Mouse (Mus musculus): ENCODE data around the gene Kmt2a.
A peak's percentile ranks its signal among the peaks of the same experiment; 100 is the strongest.

Gene Kmt2a

DNA sequence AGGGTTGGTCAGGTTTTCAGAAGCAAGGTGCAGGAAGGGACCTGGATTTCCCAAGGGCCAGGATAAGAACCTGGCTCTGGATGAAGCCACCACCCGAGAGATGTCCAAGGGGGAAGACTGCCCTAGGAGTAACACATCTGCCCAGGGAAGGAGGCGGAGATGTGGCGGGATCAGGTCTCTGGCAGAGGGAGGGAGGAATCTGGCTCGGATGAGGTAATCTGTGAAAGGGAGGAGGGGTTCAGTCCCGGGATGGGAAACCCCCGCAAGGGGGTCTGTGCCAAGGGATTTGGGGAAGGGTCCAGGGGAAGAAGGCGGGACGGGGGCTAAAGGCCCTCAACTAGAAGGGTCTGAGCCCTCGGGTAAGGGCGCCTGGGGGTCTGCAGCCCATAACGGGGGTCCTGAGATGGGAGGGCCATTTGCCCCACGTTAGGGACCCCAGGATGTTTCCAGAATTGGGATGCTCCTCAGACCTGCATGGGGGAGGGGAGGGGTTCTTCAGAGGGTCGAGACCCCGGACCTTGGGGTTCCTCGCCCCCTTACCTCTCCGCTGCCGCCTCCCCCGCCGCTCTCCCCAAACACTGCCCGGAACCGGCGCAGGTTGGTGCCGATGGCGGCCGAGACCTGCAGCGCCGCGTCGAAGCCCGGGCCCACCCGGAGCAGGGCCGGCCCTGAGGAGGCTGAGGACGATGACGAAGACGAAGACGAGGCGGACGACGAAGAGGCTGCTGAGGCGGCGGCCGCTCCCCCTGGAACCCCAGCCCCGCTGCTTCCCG lies 601 bp downstream of the Kmt2a start:
- no peak for DNase-seq (ENCODE audit: low read depth, low spot score)

DNA sequence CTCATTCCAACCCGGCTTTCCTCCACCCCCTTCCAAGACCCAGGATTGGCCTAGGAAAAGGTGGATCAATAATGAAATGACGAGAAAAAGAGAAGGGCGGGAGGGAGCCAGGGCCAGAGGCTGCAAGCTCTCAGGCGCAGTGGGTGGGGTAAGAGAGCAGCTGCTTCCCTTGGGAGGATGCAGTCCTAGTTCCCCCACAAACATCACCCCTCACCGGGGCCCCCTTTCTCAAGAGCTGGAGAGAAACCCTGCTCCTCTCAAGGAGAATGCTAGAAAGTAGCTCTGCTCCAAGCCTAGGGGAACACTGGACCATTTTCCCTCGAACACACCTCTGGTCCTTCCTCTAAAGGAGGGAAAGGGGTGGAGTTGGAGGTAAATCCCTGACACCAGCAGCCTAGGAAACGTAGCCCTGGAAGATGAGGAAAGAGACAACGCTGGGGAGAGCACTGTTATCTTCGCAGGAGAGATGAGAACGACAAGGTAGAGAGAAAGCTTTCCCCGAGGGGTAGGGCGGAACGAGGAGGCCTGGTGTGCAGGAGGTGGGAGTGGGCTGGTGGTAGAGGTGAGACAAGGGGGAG lies 1.3 kb downstream of the Kmt2a start:
- DNase-seq (ENCODE audit: low read depth, low spot score), result no peak

DNA sequence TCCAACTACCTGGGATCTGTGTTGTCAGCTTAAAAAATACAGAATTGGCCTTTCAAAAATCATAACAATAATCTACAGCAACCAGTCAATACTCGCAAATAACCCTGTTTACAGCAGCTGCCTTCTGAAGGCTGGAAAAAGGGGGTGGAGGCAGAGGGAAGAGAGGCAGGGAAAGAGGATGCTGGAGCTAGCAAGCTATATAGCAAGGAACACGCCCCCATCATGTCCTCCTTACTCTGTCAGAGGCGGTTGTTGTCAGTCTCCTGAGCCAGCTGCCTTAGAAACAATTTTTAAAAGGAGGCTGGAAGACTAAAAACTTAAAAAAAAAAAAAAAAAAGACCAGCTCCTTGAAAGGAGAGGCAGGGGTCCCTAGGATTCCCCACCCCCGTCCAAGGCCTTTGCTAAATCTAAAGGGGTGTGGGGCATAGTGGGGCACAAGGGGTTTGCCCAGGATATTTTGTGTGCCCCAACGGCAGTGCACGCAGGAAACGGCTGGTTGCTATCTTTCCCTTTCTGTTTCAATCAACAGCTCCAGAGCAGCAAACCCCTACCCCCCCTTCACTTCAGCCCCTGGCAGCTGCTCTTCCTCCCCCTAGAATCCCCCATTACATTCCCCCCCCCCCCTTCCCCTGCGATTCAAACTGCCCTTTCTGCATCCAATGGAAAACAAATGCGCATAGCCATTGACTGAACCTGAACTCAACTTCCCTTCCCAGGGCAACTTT lies 2.2 kb downstream of the Kmt2a start:
- no peak for DNase-seq (ENCODE audit: low read depth, low spot score)

DNA sequence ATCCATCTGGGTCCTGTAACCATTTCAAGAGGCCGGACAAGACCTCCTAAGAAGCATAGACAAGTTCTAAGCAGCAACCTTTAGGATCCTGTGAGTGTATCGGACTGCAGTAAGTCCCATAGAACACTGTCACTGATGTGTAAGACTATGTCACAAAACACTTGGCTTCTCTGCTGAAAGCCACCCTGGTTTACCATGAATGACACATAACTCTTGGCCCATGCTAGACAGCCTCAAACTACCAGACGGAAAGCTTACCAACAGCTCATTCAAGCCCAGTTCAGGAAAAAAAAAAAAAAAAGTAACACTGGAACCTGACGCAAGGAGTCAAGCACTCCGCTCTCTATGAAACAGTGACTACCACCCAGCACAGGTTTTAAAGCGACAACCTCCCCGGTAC lies 3.4 kb downstream of the Kmt2a start:
- DNase-seq (ENCODE audit: low read depth, low spot score), result no peak

DNA sequence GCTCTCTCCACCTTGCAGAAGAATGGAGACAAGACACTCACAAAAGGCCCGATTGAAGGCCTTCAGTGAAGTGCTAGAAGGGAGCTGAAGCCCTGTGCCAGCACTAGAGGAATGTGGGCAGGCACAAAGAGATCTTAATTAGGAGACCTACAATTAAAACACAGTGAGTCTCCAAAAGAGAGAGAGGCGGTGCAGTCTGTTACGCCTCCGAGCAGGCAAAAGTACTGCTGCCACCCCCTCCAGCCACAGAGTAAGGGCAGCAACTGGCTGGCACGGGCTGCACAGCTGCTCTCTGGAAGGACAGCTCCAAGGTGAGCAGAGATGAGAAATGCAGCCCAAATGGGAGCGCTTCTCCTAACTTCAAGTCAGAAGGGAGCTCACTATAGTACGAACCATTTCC lies 5.6 kb downstream of the Kmt2a start:
- DNase-seq (ENCODE audit: low read depth, low spot score), result no peak

DNA sequence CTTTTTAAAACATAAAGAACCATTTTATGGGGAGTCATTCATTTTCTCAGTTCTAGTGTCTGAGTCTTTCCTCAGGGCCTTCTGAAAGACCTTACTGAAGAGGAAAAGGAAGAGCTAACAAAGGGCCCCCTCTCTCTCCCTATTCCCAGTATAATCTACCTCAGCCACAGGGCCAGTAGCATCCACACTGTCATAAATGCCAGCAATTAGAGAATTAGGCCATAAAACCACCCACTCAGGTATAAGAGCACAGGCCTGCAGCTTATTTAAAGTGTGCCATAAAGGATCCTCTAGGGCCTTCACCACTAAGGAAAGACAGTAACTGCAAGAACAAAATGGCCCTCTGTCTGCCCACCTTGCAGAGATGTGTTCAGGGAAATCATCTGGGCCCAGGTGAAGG lies 6.9 kb downstream of the Kmt2a start:
- no peak for DNase-seq (ENCODE audit: low read depth, low spot score)

DNA sequence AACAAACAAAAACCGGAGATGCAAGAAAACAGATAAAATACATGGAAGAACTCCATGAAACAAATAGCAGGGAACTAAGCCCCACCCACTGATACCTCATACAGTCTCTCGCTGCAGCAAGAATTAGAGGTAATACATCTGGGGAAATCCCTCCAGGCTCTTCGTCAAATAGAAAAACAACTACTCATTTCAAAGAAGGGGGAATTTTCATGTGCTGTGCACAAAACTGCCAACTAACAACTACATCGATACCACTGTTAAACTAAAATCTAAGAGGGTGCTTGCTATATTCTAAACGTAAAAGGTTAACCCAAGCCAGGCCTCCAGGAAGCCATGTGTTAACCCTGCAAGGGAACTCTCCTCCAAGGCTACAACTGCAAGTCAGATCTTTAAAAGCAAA lies 7.4 kb downstream of the Kmt2a start:
- DNase-seq (ENCODE audit: low read depth, low spot score), result no peak

DNA sequence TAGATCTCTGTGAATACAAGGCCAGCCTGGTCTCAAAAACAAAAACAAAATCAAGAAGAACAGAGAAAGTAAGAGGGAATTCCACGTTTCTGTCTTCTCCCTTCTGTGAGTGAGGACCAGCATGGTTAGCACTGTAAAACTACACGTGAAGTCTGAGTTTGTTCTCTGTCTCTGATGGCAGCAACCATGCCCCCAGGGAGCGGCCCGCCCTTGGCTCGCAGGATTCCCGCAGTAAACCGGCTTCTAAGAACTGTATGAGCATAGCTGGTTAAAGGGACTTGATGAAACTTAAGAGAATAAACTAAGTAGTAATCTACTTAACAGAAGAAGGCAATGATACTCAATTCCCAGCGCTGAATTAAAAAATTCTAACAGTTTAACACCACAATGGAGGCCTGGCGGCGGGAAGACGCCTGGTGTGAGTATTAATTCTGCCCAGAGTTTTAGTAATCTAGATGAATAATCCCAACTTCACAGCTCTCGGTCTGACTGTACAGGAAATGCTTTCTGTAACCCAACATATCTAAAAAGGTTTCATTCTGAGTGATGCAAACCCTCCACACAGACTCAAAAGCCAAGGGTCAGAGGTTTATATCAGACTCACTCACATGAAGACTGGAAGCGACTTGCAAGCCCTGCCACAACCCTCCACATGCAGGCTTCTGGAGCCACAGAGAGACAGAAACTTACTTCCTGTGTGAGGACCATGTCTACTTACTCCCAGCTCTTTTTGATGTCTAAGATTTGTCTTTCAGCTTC lies 12.6 kb downstream of the Kmt2a start:
- no peak for DNase-seq (ENCODE audit: low read depth, low spot score)

DNA sequence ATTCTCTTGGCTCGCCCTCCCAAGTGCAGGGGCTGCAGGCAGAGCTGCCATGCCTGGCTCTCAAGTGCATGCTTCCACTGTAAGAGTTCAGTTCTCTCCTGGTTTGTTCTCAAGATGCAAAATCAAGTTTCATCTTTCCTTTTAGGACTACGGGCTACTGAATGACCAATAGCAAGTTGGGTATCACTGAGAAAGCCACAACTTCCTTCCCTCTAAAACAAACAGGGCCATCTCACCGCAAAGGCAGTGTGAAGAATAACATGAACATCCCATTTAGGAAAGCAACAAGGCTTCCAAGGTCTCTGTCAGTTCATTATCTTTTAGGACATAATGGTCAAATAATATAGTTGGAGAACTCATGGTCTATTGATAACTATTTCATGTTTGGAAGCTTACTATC lies 13.4 kb downstream of the Kmt2a start:
- no peak for DNase-seq (ENCODE audit: low read depth, low spot score)

DNA sequence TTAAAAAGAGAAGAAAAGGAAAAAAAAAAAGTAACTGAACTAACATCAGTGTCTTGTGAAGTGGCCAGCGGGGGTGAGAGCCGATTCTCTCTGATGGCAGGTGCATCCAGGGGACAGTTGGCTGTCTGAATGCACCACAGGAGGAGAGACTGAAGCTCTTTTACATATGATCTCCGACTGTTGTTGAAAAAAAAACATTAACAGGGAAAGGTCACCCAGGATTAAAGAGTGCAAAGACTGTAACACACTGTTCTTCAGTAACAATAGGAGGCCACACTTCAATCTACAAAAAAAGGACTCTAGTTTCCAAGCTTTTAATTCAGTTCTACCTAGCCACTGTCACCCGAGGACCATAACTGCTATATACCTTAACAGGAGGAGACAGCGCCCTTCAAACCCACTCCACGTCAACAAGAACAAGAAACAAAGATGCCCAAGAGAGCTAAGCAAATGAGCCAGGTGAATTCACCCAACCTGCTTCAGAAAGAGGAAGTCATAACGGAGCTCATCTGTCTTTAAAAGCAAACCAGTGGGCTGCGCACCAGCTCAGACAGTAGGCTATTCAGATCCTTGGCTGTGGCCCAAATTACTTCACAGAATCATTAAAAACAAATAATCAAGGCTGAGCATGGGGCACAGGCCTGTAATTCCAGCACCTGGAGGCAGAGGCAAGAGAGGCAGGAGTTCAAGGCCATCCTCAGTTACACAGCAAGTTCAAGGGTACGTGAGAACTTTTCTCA lies 14.4 kb downstream of the Kmt2a start:
- DNase-seq (ENCODE audit: low read depth, low spot score), result no peak

DNA sequence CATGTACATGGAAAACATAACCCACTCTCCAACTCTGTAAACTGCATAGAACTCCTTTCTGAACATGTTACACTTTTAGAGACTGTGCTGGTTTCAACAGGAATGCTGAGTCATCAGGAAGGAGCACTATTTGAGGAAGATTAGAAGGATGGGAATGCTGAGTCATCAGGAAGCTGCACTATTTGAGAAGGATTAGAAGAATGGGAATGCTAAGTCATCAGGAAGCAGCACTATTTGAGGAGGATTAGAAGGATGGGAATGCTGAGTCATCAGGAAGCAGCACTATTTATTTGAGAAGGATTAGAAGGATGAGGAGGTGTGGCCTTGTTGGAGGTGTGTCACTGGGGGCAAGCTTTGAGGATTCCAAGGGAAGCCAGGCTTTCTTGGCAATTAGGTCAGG lies 20.0 kb downstream of the Kmt2a start:
- DNase-seq (ENCODE audit: low read depth, low spot score), result no peak

DNA sequence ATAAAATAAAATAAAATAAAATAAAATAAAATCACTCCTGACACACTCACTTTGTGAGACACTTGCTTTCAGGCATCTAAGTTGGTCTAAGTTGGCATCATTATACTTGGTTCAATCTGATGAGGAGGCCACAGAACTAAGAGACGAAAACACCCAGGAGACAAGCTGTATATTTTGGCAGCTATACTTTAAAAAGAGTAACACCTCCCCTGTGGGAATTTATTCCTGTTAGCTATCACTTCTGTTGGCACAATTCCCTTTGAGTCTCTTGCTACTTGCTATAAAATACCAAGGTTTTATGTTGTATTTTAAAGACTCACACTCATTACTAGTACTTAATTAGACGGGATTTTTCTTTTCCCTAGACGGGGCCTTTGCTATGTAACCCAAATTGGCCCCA lies 22.4 kb downstream of the Kmt2a start:
- no peak for DNase-seq (ENCODE audit: low read depth, low spot score)

DNA sequence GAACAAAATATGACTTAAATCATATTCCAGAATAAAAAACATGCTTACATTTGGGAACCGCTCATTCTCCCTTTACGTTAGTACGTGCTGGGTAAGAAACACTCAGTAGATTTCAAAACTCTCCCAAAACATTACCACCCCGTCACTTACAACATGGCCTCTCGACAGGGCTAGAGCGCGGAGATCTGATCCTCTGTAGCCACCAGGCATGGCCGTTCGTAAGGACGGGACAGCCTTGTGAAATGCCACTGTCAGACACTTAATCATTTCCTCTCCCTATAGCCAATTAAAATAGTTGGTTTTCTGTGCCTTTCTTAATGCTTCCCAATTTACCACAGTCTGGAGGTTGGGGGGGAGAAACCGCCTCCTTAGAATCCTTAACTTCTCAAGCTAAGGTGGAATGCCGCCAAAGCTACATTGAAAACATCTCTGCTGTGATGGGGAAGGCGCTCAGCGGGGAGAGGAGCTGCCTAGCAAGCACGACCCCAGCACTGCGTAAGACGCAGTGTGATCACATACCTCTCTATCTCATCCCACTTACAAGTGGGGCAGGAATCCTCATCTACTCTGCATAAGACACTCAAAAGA lies 23.6 kb downstream of the Kmt2a start:
- no peak for DNase-seq (ENCODE audit: low read depth, low spot score)

DNA sequence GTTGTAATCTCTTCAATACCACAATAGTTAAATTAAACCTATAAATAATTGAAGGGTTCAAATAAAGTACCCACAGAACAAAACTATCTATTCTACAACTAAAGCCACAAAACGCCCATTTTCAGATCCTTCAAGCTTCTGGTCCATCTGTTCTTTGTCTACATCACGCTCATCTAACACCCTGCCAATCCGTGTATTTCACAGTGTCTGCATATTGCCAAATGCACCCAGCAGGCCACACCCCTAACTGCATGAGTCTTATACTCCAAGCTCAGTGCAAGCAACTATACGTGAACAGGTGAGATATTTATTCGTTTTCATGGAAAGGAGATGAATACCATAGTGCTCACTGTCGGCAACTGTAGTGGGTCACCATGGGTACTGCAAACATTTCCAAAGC lies 25.9 kb downstream of the Kmt2a start:
- no peak for DNase-seq (ENCODE audit: low read depth, low spot score)

DNA sequence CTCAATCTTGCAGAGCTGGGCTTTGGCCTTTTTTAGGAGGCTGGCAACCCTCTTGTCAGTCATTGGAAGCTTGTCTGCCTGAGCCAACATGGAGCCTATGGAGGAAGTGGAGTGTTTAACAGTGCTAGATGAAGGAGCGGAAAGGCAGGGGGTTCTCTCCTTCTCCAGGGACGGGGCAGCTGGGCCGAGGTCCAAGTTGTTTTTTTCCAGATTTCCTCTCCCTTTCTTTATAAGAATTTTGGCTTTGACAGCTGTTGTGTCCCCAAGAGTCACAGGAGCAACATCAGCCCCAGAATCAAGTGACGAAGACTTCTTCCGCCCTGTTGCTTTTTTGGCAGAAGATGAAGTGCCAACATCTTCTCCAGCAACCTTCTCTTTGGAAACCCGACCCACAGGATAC lies 33.6 kb downstream of the Kmt2a start:
- no peak for DNase-seq (ENCODE audit: low read depth, low spot score)

DNA sequence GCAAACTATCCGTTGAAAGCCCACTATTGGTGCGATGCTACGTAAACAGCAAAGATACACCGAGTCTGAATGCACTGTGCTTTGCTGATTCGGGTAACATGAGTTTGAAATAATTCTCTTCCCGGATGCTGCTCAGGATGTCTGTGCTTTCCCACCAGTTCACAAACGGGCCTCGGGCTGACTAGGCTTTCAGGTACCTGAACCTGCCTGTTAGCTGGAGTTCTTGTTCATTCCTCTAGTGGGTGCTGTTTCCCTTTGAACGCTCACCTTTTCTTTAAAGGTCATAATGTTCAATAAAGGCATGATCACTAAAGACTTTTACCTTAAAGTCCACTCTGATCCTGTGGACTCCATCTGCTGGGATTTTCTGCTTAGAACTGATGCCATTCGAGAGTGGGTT lies 39.9 kb downstream of the Kmt2a start:
- no peak for DNase-seq (ENCODE audit: low read depth, low spot score)

DNA sequence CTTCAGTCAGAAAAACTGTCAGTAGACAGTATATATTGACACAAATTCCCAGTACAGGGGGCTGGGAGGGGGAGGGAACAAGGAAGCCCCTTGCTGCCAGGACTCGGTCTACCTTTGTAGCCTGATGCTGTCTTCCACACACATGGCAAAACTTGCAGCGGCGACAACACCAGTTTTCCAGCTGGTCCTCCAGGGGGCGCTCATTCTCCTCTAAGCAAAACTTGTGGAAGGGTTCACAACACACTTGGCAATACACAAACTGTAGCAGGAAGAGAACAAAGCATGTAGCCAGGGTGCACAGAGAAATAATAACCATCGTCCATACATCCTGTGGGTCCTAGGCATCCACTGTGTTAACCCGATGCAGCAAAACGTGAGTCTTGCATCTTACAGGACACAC lies 44.7 kb downstream of the Kmt2a start:
- DNase-seq (ENCODE audit: low read depth, low spot score), result peak; percentile 36

DNA sequence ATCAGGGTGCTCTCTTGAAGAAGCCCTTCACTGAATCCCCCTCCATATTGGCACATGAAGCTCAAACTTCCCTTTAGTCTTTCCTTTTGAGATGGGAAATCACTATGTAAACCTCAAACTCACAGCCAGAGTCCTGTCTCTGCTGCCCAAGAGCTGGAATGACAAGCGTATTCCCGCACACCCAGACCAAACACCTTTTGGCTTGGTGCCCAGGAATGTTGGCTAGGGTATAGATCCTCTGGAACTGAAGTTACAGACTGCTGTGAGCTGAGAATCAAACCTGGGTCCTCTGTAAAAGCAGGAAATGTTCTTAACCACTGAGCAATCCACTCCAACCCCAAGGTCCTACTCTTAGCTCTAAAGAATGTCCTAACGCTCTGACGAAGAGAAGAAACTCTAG lies 48.7 kb downstream of the Kmt2a start:
- no peak for DNase-seq (ENCODE audit: low read depth, low spot score)

DNA sequence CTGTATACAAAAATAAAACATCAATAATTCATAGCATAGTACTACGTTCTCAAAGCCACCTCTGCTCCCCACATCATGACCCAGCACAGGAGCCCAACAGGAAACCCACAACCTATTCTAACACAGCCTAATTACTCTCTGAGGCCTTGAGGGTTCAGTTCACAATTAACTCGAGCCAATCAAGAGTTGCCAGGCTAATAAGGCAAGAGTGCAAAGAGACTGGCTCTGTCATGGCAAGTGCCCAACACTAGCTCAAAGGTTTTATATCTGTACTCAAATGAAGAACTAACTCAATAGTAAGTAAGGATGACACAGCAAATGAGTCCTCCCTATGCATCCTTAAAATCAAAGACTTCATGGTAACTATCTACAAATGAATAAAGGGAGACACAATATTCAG lies 50.6 kb downstream of the Kmt2a start:
- DNase-seq (ENCODE audit: low read depth, low spot score), result no peak

DNA sequence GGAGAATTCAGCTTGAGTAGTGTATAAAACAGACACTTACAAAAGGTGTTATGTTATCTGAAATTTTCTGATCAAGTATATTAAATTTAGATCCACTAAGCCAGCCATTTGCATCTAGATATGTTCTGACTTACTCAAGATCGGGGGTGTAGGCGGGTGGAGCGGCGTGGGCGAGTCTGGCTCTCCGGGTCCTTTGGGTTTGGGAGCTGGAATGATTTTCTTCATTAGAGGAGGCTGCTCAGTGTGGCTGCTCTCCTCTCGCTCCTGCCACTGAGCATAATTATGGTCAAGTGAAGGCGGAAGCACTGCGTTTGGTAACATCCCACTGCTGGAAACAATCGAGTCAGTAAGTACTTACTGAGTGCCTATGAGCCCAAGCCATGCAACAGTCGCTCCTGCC lies 52.2 kb downstream of the Kmt2a start:
- DNase-seq (ENCODE audit: low read depth, low spot score), result no peak

DNA sequence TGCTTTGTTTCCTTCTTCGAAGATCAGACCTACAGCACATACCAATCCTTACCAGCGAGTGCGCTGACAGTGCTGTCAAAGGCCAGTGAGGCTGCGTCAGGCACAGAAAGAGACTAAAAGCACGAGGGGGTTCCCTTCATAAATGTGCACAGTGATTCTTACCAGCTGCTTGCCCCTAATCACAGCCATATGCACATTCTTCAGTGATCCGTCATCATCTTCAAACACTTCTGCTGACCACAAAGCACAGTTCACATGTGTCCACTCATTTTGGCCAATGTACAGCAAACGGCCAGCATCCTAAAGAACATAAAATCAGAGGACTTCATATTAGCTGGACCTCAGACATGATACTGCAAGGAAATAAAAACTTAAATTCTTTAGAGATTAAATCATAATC lies 54.4 kb downstream of the Kmt2a start:
- DNase-seq (ENCODE audit: low read depth, low spot score), result no peak
